Mouse (Mus musculus) limb, embryonic 14.5 days (tissue): ENCODE measurements around the gene Pcsk2. TPM values are rescaled to one million over a fixed set of nuclear protein-coding genes. Genes with fewer than 3 reads are reported as not detected.

Experiments used
- ATAC-seq: fragments of 200-750 bp; cut with Nextera tagmentation; 2 replicates; pipeline ENCODE4 v1.8.0; 2017; ENCODE audit warnings: low read depth, moderate number of reproducible peaks, moderate TSS enrichment; ENCODE audit not compliant: low FRiP score
- DNase-seq: peaks from one replicate; pipeline ENCODE4 v3.0.0-alpha.2; 2015; ENCODE audit warnings: low spot score
- H3K27ac ChIP-seq: fragments of 300-500 bp; sonication (generic); replicated peaks from 2 replicates; pipeline ENCODE4 v1.5.1; 2014; ENCODE audit warnings: low read depth, mild to moderate bottlenecking, low read length, moderate library complexity, mixed read lengths
- H3K27me3 ChIP-seq: fragments of 300-500 bp; sonication (generic); 2 replicates; pipeline ENCODE4 v1.6.1; 2014; ENCODE audit warnings: low read length, mixed read lengths; ENCODE audit not compliant: control insufficient read depth, insufficient read depth
- H3K36me3 ChIP-seq: fragments of 300-500 bp; sonication (generic); 2 replicates; pipeline ENCODE4 v1.6.1; 2014; ENCODE audit warnings: mild to moderate bottlenecking, low read length, moderate library complexity, mixed read lengths; ENCODE audit not compliant: control insufficient read depth, insufficient read depth
- H3K4me1 ChIP-seq: fragments of 300-500 bp; sonication (generic); 2 replicates; pipeline ENCODE4 v1.6.1; 2014; ENCODE audit warnings: antibody characterized with exemption, low read length, mixed read lengths; ENCODE audit not compliant: control insufficient read depth, insufficient read depth
- H3K4me2 ChIP-seq: fragments of 300-500 bp; sonication (generic); replicated peaks from 2 replicates; pipeline ENCODE4 v1.6.1; 2014; ENCODE audit warnings: low read depth, mild to moderate bottlenecking, low read length, moderate library complexity; ENCODE audit not compliant: severe bottlenecking
- H3K4me3 ChIP-seq: fragments of 300-500 bp; sonication (generic); replicated peaks from 2 replicates; pipeline ENCODE4 v1.5.1; 2014; ENCODE audit warnings: low read length
- H3K9ac ChIP-seq: fragments of 300-500 bp; sonication (generic); 2 replicates; pipeline ENCODE4 v1.6.1; 2014; ENCODE audit warnings: mild to moderate bottlenecking, low read depth, low read length, moderate library complexity; ENCODE audit not compliant: severe bottlenecking
- H3K9me3 ChIP-seq: fragments of 300-500 bp; sonication (generic); 2 replicates; pipeline ENCODE4 v1.6.1; 2016; ENCODE audit warnings: low read length; ENCODE audit not compliant: control insufficient read depth
- POLR2A ChIP-seq: fragments of 200-500 bp; IDR thresholded peaks from 2 replicates; pipeline ENCODE4 v1.8.0; 2012; ENCODE audit warnings: inconsistent platforms, mild to moderate bottlenecking, moderate library complexity, borderline replicate concordance; ENCODE audit not compliant: insufficient read depth, insufficient read length; ENCODE audit errors: extremely low read depth
- WGBS: fragments of 180-500 bp; shearing (Covaris S2); extraction: QIAGEN DNeasy Blood & Tissue Kit; methylation state at CpG from one replicate; pipeline ENCODE4 v1.1.7; 2014; 5-methylcytosine and 5-hydroxymethylcytosine counted together
- polyA plus RNA-seq, 2 experiments: library from polyadenylated mRNA; depleted of rRNA in 1 of 2; stranded (reverse) in 1 of 2; unstranded in 1 of 2; fragments of >200 nt; fragmentation: Nextera tagmentation in 1 of 2; extraction: Ambion mirVana in 1 of 2; gene quantifications; 2 replicates each; pipeline versions ENCODE4 v1.2.1 to v1.2.3; 2012 to 2014

The Pcsk2 gene
- polyA plus RNA-seq, 2 experiments: 1.0 to 1.2 TPM

DNA sequence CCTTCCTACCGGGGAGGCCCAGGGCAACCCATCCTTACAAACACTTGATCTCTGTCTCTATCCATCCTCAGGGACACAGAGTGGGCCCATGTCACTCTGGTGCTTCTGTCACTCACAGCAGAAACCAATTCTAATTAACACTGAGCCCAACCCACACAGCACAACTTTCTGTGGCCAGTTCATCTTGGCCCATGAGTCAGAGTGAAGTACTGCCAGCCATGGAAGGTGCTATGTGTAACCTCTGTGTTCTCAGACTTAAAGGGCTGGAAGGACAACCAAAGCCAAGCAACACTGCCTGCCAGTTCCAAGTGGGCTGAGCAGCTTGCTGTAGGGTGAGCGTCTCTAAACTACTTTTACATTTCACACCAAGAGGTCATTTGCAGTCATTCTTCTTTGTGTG is 313.2 kb downstream of the Pcsk2 start:
- Histone ChIP-seq H3K4me2 (no peak overlapping the region), H3K4me1 (peaks cover 6% of the 10 kb centered on the region), H3K36me3 (no peaks in the 10 kb centered on the region), H3K9me3 (no peaks in the 10 kb centered on the region), H3K27ac (no peak overlapping the region), H3K9ac (no peak overlapping the region), H3K4me3 (no peak overlapping the region), H3K27me3 (no peaks in the 10 kb centered on the region)
- ATAC-seq (no peak), DNase-seq (no peak)
- 85% methylated on average over 2 of the region's 2 CpGs for WGBS
- no peak for TF ChIP-seq POLR2A

DNA sequence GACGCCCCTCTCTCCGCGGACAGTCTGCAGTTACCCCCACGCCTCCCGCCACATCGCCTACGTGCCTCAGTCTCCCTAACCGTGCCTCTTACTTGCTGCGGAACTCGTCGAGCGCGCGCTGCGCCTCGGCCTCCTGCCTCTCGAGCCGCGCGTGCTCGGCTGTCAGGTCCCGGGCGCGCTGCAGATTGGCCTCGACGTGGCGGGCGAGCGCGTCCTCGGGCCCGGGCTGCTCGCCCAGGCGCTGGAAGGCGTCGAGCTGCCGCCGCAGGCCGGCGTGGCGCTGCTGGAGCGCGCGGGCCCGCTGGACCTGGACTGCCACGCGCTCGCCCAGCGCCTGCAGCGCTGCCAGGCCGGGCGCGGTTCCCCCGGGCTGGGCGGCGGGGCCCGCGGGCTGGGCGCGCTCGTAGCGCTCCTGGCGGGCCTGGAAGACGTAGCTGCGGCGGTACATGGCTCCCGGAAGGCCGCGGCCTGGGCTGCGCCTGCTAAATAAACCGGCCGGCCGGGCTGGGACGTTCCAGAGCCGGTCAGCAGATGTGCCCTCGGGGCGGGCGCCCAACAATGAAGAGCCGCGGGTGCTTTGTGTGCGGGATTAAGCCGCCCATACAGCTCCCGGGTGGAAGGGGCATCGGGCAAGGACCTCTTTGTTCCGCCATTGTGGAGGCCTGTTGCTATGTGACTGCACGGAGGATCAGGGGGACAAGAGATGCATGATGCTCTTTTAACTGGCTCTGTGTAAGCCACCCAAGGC is 316.7 kb downstream of the Pcsk2 start, which contains the start of gene Bfsp1:
Gene Bfsp1, minus strand, starts transcription at position 690 of the 748 bp plus-strand sequence.
- no peak for TF ChIP-seq POLR2A
- peak within 1 kb of the TSS; percentile 41 for H3K4me3 ChIP-seq
- DNase-seq: peak; percentile 45
- H3K4me1 ChIP-seq: peaks cover 6% of the 10 kb centered on the region
- H3K9me3 ChIP-seq: no peaks in the 10 kb centered on the region
- WGBS: 9% methylated on average over 54 of the region's 86 CpGs
- H3K36me3 ChIP-seq: no peaks in the 10 kb centered on the region
- H3K9ac ChIP-seq: peak within 1 kb of the TSS; percentile 81
- peak; percentile 85 for ATAC-seq
- H3K27ac ChIP-seq: peak within 1 kb of the TSS; percentile 9; the same call in 1 of the 2 replicates
- H3K27me3 ChIP-seq: no peaks in the 10 kb centered on the region
- H3K4me2 ChIP-seq: peak within 1 kb of the TSS; percentile 64

DNA sequence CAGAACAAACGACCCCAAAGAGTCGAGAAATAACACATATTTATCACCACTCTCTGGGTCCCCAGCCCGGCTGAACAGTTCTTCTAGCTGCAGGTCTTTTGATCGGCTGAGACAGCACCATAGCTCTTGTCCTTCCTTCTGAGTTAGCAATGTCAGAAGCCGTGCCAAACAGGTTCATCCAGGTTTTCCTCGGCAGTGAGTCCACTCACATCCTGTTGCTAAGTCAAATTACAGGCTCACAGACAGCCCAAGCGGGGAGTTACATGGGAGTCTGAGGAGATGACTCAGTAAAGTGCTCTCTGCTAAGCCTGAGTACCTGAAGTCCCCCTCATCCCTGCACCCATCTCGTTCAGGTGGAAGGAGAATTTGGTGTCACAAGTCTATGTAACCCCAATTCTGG is 318.6 kb downstream of the Pcsk2 start:
- Histone ChIP-seq H3K4me2 (no peak overlapping the region), H3K9ac (no peak overlapping the region), H3K4me3 (no peak overlapping the region), H3K9me3 (no peaks in the 10 kb centered on the region), H3K4me1 (peaks cover 6% of the 10 kb centered on the region), H3K27me3 (no peaks in the 10 kb centered on the region), H3K36me3 (no peaks in the 10 kb centered on the region), H3K27ac (no peak overlapping the region)
- WGBS: 58% methylated on average over 8 of the region's 8 CpGs
- no peak for TF ChIP-seq POLR2A
- DNase-seq: no peak
- ATAC-seq: no peak
